Mouse (Mus musculus): ENCODE measurements around the gene Bcl11a. TPM values are rescaled to one million over a fixed set of nuclear protein-coding genes. Genes with fewer than 3 reads are reported as not detected.

Bcl11a gene
- polyA plus RNA-seq, 1 experiment from 2014 or later: 10.3 TPM

DNA sequence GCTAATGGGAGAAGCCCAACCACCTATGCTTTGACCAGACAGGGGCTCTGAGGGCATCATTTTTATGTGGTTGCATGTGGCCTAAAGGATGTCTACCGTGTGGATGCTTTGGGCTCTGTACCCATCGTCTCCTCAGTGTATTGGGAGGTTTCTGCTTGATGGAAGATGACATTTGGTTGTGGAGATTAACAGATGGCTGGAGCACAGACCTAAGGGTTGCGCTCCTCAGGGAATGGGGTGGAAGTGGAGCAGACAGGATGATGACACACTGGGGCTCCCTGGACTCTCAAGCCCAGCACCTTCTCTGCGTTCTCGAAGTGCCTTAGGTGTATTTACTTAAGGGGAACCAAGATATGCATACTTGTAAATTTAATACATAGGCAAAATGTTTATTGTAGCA lies 56.1 kb downstream of the Bcl11a start:
- Histone ChIP-seq H3K9me3 (ENCODE audit: low read length) (no peaks in the 10 kb centered on the region), H3K9ac (replicated peaks) (no peak overlapping the region), H3K4me2 (ENCODE audit: low read depth, low read length) (no peak overlapping the region), H3K4me1 (ENCODE audit: insufficient read depth) (peaks cover 72% of the 10 kb centered on the region), H3K4me3 (ENCODE audit: low read depth, low read length) (no peak overlapping the region), H3K36me3 (replicated peaks; ENCODE audit: insufficient read depth, low read length) (no peaks in the 10 kb centered on the region), H3K27ac (ENCODE audit: low read depth) (0 out of 2 replicates have a peak overlapping the region, but pooled peaks have one; percentile 11), H3K27me3 (ENCODE audit: insufficient read depth, low read length) (no peaks in the 10 kb centered on the region)
- DNase-seq (no peak), ATAC-seq (no peak)
- 88% methylated on average over 5 of the region's 5 CpGs for WGBS (ENCODE audit: insufficient replicate concordance)
- no peak for TF ChIP-seq CTCF (IDR thresholded peaks at IDR 0.05; ENCODE audit: low read depth)
- no peak for TF ChIP-seq EP300 (IDR thresholded peaks at IDR 0.05; ENCODE audit: low read depth)

GRCm38 (mm10) chr11:24135244-24135643 lies 57.4 kb downstream of the Bcl11a start:
- Histone ChIP-seq H3K27me3 (ENCODE audit: insufficient read depth, low read length) (no peaks in the 10 kb centered on the region), H3K4me2 (ENCODE audit: low read depth, low read length) (no peak overlapping the region), H3K9ac (replicated peaks) (no peak overlapping the region), H3K36me3 (replicated peaks; ENCODE audit: insufficient read depth, low read length) (no peaks in the 10 kb centered on the region), H3K9me3 (ENCODE audit: low read length) (peaks cover 2% of the 10 kb centered on the region; the same call in 1 of the 2 replicates), H3K27ac (ENCODE audit: low read depth) (peak overlapping the region; percentile 73), H3K4me1 (ENCODE audit: insufficient read depth) (peaks cover 59% of the 10 kb centered on the region), H3K4me3 (ENCODE audit: low read depth, low read length) (no peak overlapping the region)
- DNase-seq (no peak), ATAC-seq (peak; percentile 35; the same call in 1 of the 2 replicates)
- no peak for TF ChIP-seq EP300 (IDR thresholded peaks at IDR 0.05; ENCODE audit: low read depth)
- TF ChIP-seq CTCF (IDR thresholded peaks at IDR 0.05; ENCODE audit: low read depth): no peak
- WGBS (ENCODE audit: insufficient replicate concordance): 60% methylated on average over 2 of the region's 2 CpGs

DNA sequence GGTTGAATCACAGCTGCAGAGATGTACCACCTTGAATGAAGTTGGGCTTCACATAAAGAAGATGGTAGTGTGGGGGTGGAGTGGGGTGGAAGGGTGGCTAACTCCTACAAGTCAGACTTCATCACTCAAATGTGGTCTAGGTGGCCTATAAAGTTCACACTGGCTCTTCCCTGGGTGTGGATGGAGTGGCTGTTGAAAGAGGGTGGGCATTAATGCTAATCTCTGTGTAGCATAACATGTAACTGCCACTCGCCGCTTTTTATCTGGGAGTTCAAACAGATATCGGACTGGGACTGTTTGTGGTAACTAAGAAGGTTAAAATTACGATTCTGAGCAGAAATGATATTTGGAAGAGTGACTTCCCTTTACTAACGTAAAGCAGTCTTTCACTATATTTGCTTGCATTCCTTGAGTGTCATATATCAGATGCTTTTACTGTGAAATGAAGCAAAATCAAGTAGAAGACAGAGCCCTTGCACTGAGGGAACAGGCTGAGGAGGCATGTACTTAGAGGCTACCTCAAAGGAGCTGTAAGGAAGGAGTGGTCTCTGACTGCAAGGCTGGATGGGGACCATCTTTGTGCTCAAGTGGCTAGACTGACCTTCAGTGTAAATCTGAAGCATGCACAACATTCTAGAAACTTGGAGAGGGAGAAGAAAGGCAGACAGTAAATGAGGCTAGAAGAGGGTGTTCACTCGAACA lies 58.4 kb downstream of the Bcl11a start:
- ATAC-seq (peak; percentile 81), DNase-seq (no peak)
- no peaks in the 10 kb centered on the region for H3K36me3 ChIP-seq (replicated peaks; ENCODE audit: insufficient read depth, low read length)
- H3K27ac ChIP-seq (ENCODE audit: low read depth): peak overlapping the region; percentile 73
- peak overlapping the region; percentile 53 for H3K4me2 ChIP-seq (ENCODE audit: low read depth, low read length)
- no peak overlapping the region for H3K4me3 ChIP-seq (ENCODE audit: low read depth, low read length)
- no peak overlapping the region for H3K9ac ChIP-seq (replicated peaks)
- TF ChIP-seq CTCF (IDR thresholded peaks at IDR 0.05; ENCODE audit: low read depth): no peak
- TF ChIP-seq EP300 (IDR thresholded peaks at IDR 0.05; ENCODE audit: low read depth): peak; percentile 99
- 54% methylated on average over 6 of the region's 6 CpGs for WGBS (ENCODE audit: insufficient replicate concordance)
- H3K27me3 ChIP-seq (ENCODE audit: insufficient read depth, low read length): no peaks in the 10 kb centered on the region
- H3K9me3 ChIP-seq (ENCODE audit: low read length): peaks cover 2% of the 10 kb centered on the region; the same call in 1 of the 2 replicates
- peaks cover 54% of the 10 kb centered on the region for H3K4me1 ChIP-seq (ENCODE audit: insufficient read depth)

- TF ChIP-seq CTCF (IDR thresholded peaks at IDR 0.05; ENCODE audit: low read depth): no peak
- peaks cover 44% of the 10 kb centered on the region for H3K4me1 ChIP-seq (ENCODE audit: insufficient read depth)
- no peaks in the 10 kb centered on the region for H3K36me3 ChIP-seq (replicated peaks; ENCODE audit: insufficient read depth, low read length)
- no peak overlapping the region for H3K4me2 ChIP-seq (ENCODE audit: low read depth, low read length)
- H3K4me3 ChIP-seq (ENCODE audit: low read depth, low read length): no peak overlapping the region
- ATAC-seq (no peak), DNase-seq (no peak)
- H3K9me3 ChIP-seq (ENCODE audit: low read length): peaks cover 2% of the 10 kb centered on the region; the same call in 1 of the 2 replicates
- WGBS (ENCODE audit: insufficient replicate concordance): 81% methylated on average over 2 of the region's 2 CpGs
- no peaks in the 10 kb centered on the region for H3K27me3 ChIP-seq (ENCODE audit: insufficient read depth, low read length)
- no peak overlapping the region for H3K9ac ChIP-seq (replicated peaks)
- H3K27ac ChIP-seq (ENCODE audit: low read depth): no peak overlapping the region
These were observed 60.0 kb downstream of the Bcl11a start for GRCm38 (mm10) chr11:24137891-24138290.

DNA sequence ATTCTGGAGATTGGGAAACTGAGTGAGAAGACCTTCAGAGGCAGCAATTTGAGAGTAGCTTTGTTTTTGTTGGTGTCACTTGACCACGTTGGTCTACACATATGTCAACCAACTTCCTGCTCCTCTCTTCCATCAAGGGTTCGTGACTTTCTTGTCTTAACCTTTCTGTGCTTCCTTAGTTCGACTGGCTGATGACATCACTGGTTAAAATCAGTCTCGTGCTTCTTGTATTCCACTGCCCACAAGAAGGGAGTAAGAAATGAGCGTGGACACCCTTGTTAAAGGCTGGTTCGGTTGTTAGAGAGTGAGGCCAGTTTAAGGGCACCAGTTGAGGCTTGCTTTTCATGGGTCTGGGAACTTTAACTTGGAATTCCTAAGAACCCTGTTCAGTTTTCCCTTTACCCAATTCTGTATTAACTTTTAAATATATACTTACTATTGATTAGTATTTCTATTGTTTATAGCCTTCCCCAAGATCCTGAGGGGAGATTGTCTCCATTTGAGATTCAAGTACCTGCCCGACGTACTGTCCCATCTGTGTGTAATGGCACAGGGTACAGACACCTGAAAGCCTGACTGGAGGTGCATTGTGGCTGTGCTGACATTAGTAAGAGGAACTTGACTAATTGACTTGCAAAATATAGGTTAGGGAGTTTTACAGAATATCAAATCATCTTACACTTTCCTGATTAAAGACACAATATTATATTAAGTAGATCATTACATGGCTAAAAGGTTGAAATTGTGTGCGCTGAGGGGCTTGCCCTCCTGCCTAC lies 60.9 kb downstream of the Bcl11a start:
- TF ChIP-seq CTCF (IDR thresholded peaks at IDR 0.05; ENCODE audit: low read depth): no peak
- TF ChIP-seq EP300 (IDR thresholded peaks at IDR 0.05; ENCODE audit: low read depth): no peak
- Histone ChIP-seq H3K4me2 (ENCODE audit: low read depth, low read length) (no peak overlapping the region), H3K4me3 (ENCODE audit: low read depth, low read length) (no peak overlapping the region), H3K36me3 (replicated peaks; ENCODE audit: insufficient read depth, low read length) (no peaks in the 10 kb centered on the region), H3K27me3 (ENCODE audit: insufficient read depth, low read length) (no peaks in the 10 kb centered on the region), H3K9me3 (ENCODE audit: low read length) (peaks cover 2% of the 10 kb centered on the region; the same call in 1 of the 2 replicates), H3K4me1 (ENCODE audit: insufficient read depth) (peaks cover 37% of the 10 kb centered on the region), H3K9ac (replicated peaks) (no peak overlapping the region), H3K27ac (ENCODE audit: low read depth) (no peak overlapping the region)
- ATAC-seq (no peak), DNase-seq (no peak)
- 59% methylated on average over 9 of the region's 9 CpGs for WGBS (ENCODE audit: insufficient replicate concordance)

GRCm38 (mm10) chr11:24139432-24139831 lies 61.6 kb downstream of the Bcl11a start:
- Histone ChIP-seq H3K9ac (replicated peaks) (no peak overlapping the region), H3K4me1 (ENCODE audit: insufficient read depth) (peaks cover 37% of the 10 kb centered on the region), H3K4me3 (ENCODE audit: low read depth, low read length) (no peak overlapping the region), H3K36me3 (replicated peaks; ENCODE audit: insufficient read depth, low read length) (no peaks in the 10 kb centered on the region), H3K9me3 (ENCODE audit: low read length) (peaks cover 2% of the 10 kb centered on the region; the same call in 1 of the 2 replicates), H3K27ac (ENCODE audit: low read depth) (no peak overlapping the region), H3K27me3 (ENCODE audit: insufficient read depth, low read length) (no peaks in the 10 kb centered on the region), H3K4me2 (ENCODE audit: low read depth, low read length) (no peak overlapping the region)
- ATAC-seq (no peak), DNase-seq (no peak)
- TF ChIP-seq CTCF (IDR thresholded peaks at IDR 0.05; ENCODE audit: low read depth): no peak
- TF ChIP-seq EP300 (IDR thresholded peaks at IDR 0.05; ENCODE audit: low read depth): no peak
- 48% methylated on average over 6 of the region's 6 CpGs for WGBS (ENCODE audit: insufficient replicate concordance)

Measured in liver, postnatal 0 days (tissue).